Mouse (Mus musculus): Measurements from ENCODE around the gene Castor1. TPM values are rescaled to one million over a fixed set of nuclear protein-coding genes. Genes with fewer than 3 reads are reported as not detected.

Castor1 gene
- total RNA-seq, 2 experiments from 2014 or later, result 5.2 to 5.5 TPM

GRCm38 (mm10) chr11:4228463-4228862 is 10.4 kb downstream of the Castor1 start:
- intact Hi-C loops (cut with DNase I), result no loop called here
- DNase-seq, result peak; percentile 49 to 52

DNA sequence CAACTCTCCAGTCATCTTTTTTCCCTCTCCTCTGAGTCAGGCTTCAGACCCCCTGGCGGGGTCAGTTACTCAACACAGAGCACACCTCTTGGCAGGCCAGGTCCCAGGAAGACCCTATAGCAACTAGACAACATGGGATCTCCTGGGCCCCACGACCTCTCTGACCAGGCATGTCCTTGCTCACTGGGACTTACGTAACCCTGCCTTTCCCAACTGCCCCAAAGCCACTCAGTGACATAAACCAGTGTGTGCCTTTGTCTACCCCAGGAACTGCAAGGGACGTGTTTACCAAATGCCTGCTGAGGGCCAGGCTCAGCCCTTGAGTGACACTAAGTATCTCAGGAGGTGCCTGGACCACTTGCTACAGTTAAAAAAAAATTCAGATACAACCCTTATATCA is 11.8 kb downstream of the Castor1 start:
- no peak for DNase-seq
- intact Hi-C loops (cut with DNase I), result no loop called here

DNA sequence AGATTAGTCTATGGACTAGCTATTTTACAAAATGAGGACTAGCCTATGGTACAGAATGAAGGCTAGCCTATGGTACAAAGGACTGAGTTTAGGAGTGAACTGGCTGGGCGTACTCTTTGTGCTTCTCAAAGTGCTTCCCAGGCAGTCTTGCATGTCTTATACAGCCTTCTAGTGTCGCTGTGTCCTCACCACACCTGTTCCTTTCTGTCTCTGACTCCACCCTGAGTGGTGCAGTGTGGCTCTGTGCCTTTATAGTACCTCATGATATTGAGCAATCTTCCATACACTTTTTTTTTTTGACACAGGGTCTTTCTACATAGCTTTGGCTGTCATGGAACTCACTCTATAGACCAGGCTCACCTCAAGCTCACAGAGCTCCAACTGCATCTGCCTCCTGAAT is 13.4 kb downstream of the Castor1 start:
- intact Hi-C loops (cut with DNase I), result no loop called here

GRCm38 (mm10) chr11:4232644-4233043 is 14.6 kb downstream of the Castor1 start:
- intact Hi-C loops (cut with DNase I), result no loop called here
- peak in 1 of 2 experiments; percentile 34 for DNase-seq

More for the DNA sequence above, 13.4 kb downstream of the Castor1 start:
- no peak for DNase-seq

- intact Hi-C loops (cut with DNase I), result no loop called here
- DNase-seq, result no peak
Observed at GRCm38 (mm10) chr11:4235052-4235655, 17.1 kb downstream of the Castor1 start.

DNA sequence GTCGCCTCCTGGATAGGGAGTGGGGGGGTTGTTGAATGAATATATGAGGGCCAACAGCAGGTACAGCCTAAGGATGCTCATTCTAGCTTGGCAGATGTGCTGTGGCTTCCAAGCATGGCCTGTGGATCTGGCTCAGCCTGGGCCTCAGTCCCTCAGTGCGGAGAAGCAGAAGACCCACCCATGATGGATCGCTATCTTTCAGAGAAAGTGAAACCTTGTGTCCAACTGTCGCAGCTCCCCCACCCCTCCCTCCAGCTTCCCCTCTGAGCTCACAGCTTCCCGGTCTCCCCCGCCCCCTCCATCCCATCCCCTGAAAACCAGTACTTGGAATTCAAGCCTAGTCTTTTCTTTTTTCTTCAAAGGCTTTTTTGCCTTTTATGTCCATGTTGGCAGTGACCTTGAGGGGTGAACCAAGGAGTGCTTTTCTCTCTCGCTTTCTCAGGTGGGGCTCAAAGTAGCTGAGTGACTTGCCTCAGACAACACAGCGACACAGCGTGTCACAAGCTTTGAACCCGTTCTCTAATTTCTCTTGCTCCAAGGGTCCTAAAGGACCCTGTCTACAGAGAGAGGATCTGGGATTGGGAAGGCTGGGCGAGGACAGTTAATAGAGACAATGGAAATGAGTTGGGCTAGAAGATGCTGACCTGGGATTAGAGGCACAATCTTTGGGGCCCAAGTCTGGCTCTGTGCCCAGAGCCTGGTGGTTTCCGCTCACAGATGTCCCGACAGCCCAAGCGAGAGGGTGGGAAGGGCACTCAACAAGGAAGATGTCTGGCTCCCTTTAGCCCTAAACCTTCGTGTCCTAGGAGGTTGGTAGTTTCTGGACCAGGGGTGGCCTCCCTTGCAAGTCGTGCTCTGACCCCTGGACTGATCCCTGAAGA is 17.9 kb downstream of the Castor1 start, which contains the start of gene Osm:
Osm (plus strand) TSS at position 756 of the 881 bp plus-strand sequence.
- peak; percentile 41 to 45 for DNase-seq
- intact Hi-C loops (cut with DNase I), result no loop called here

DNA sequence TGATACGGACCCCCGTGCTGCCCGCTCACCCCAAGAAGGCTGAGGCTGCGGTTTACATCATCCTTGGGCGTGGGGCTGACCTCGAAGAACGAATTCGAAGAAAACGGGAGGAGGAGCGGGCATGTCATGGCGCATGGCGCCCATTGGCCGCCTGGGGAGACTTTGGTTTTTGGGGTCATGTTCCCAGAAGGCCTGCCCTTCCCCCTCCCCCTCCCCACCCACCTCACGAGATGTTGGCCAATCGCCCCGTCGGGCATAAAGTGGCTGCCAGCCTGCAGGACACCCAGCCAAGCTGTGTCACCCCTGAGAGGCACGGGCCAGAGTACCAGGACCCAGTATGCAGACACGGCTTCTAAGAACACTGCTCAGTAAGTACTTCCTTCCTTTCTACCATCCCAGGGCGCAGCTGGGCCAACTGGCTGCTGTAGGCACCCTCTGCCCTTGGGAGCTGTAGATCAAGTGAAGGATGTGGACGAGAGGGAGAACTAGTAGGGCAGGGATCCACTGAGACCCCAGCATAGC is 18.6 kb downstream of the Castor1 start:
- DNase-seq, result no peak
- intact Hi-C loops (cut with DNase I), result no loop called here

- DNase-seq, result no peak
- intact Hi-C loops (cut with DNase I), result no loop called here
Observed at GRCm38 (mm10) chr11:4237389-4237912, 19.4 kb downstream of the Castor1 start.

DNA sequence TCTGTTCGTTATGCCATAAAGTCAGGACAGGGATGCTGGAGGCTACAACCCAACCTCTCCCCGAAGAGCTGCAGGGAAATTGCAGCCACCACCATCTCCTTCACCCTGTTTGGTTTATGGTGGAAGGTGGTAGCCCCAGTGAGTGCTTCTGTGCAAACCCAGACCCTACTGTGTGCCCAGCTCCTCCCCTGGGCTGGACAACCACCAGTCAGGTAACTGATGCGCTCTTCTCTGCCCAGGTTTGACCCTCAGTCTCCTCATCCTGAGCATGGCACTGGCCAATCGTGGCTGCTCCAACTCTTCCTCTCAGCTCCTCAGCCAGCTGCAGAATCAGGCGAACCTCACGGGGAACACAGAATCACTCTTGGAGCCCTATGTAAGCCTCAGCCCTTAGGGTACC is 20.1 kb downstream of the Castor1 start:
- no peak for DNase-seq
- intact Hi-C loops (cut with DNase I), result no loop called here

DNA sequence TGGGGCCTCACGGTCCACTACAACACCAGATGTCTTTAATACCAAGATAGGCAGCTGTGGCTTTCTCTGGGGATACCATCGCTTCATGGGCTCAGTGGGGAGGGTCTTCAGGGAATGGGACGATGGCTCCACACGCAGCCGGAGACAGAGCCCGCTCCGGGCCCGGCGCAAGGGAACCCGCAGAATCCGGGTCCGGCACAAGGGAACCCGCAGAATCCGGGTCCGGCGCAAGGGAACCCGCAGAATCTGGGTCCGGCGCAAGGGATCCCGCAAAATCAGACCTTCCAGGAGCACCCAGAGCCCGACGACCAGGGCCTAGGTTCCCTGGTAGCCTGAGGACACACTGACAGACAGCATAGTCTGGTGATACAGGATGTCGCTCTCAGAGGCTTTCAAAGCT is 21.7 kb downstream of the Castor1 start:
- DNase-seq, result no peak
- intact Hi-C loops (cut with DNase I), result no loop called here

- intact Hi-C loops (cut with DNase I), result no loop called here
- no peak for DNase-seq
Observed at GRCm38 (mm10) chr11:4240151-4240550, 22.1 kb downstream of the Castor1 start.

DNA sequence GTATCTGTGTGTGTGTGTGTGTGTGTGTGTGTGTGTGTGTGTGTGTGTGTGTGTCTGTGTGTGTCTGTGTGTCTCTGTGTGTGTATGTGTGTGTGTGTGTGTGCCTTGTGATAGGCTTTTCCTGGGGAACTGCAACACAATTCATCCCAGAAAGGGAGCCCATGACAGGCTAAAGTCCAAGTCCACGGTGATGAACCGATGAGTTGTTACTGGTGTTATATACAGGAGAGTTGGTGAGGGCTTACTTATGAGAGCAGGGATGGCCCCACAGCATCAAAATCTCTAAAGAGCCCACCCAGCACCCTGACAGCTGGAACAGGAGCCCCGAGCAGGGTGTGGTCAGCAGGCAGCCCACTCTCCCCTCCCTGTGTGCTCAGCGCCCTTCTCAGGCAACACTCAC is 23.2 kb downstream of the Castor1 start:
- intact Hi-C loops (cut with DNase I), result no loop called here

GRCm38 (mm10) chr11:4246126-4246525 is 28.1 kb downstream of the Castor1 start:
- no peak for DNase-seq
- intact Hi-C loops (cut with DNase I), result no loop called here

More for the DNA sequence above, 23.2 kb downstream of the Castor1 start:
- no peak for DNase-seq

GRCm38 (mm10) chr11:4246623-4247022 is 28.6 kb downstream of the Castor1 start:
- no peak for DNase-seq
- intact Hi-C loops (cut with DNase I), result no loop called here

DNA sequence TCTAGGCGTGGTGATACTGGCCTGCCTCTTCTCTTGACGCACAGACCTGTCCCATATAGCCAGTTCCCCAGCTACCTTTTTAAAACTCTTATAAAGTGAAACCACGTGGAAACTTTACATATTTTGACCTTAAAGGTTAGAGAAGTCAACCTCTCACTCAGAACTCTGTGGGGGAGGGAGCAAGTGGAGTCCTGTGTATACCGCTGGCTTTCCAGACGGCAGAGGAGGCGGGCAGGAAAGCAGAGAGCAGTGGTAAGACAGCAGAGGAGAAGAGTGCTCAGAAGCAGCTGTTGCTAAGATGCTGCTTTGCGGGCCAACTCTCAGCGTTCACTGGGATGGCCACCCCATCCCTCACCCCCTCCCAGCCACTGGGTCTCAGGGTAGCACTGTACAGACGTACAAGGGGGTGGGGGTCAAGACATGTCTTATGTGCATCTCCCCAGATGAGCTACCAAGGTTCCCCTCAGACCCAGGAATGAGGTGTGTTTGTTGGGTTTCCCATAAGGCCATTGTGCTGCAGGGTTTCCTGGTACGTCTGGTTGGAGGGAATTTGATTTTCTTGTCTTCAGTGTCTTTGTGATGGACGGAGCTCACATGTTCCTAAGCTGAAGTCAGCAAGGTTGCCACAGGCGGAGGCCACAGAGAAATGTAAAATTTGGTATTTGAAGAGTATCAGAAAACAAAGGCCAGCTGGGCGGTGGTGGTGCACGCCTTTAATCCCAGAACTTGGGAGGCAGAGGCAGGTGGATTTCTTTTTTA is 29.4 kb downstream of the Castor1 start:
- no peak for DNase-seq
- intact Hi-C loops (cut with DNase I), result no loop called here

DNA sequence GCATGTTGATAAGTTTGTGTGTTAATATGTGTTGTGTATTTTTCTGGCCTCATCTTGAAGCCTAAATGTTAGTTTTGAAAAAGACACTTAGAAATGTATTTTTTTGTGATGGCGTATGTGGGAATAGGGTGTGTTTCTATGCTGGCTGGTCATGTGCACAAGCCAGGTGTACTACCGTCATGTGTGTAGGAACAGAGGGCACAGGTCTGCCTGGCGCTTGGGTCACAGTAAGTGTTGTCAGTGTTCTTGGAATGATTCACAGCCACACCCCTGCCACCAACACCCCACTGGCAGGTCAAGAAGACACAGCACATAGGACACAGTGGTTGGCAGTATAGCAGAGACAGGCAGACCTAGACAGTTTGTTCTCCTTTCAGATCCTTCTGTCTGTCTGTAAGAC is 31.1 kb downstream of the Castor1 start:
- intact Hi-C loops (cut with DNase I), result no loop called here

GRCm38 (mm10) chr11:4250290-4250689 is 32.3 kb downstream of the Castor1 start:
- DNase-seq, result no peak
- intact Hi-C loops (cut with DNase I), result no loop called here

More for the DNA sequence above, 31.1 kb downstream of the Castor1 start:
- DNase-seq, result no peak

DNA sequence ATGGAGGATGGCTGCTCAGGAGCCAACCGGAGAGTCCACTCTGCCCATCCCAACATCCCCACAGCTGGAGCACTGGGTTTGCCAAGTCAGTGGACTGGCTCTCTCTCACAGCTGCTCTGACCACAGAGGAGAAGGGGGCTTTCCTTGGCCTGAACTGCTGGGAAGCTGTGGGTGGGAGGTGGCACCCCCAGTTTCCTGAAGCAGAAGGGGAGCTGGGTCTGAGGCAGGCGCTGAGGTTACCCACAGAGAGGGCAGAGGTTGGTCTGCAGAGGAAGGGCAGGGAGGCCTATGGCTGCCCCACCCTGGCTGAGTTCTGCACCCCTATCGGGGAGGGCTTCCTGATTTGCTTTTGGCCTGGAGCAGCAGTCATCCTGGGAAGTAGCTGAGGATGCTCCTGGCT is 33.4 kb downstream of the Castor1 start:
- no peak for DNase-seq
- intact Hi-C loops (cut with DNase I), result no loop called here

GRCm38 (mm10) chr11:4252886-4253285 is 34.9 kb downstream of the Castor1 start:
- DNase-seq, result no peak
- intact Hi-C loops (cut with DNase I), result no loop called here

GRCm38 (mm10) chr11:4256846-4257607 is 39.0 kb downstream of the Castor1 start, which contains the start of gene Lif:
Gene Lif, plus strand, starts transcription at chr11:4257557.
- no peak for DNase-seq

More at GRCm38 (mm10) chr11:4256846-4257607, 39.0 kb downstream of the Castor1 start, which contains the start of gene Lif:
- intact Hi-C loops (cut with DNase I), result loop anchor here (5.0 kb wide), 1 partner anchor 70 kb away; no protein-coding TSS in a partner anchor

Measured in heart, postnatal 36 days (tissue).